Mouse (Mus musculus) skeletal muscle tissue, adult 2 months (tissue): Measurements from ENCODE around the gene Dph1.

Experiments used
- DNase-seq: peaks from one replicate; pipeline ENCODE4 v3.0.0-alpha.2; 2012; ENCODE audit warnings: low read depth, low spot score

Dph1 gene

DNA sequence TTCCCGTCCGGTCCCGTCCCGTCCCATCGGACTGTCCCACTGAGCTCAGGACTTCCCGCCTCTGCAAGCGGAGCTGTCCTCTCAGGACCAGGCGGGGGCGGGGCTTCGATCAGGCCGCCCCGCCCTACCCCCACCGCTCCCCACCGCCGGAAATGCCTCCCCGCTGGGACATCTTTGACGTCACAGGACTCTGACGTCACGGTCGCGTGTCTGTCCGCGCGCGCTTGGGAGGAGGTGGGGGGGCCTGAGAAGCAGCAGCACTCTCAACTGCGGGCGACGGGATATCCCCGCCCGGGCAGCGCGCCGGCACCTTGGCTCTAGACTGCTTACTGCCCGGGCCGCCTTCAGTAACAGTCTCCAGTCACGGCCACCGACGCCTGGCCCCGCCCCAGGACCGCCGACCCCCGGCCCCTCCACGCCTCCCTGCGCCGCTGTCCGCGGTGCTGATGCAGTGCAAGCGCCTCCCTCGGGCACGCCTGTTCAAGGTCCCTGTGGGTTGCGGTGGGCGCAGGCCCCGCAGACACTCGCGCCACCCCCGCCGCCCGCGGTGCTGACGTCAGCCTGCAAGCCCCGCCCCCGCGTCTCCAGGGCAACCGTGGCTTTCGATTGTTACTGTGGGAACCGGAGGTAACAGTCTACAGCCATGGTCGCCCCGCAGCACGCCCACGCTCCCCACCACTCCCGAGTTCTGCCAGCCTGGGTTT is 17.8 kb downstream of the Dph1 start:
- DNase-seq, result no peak

DNA sequence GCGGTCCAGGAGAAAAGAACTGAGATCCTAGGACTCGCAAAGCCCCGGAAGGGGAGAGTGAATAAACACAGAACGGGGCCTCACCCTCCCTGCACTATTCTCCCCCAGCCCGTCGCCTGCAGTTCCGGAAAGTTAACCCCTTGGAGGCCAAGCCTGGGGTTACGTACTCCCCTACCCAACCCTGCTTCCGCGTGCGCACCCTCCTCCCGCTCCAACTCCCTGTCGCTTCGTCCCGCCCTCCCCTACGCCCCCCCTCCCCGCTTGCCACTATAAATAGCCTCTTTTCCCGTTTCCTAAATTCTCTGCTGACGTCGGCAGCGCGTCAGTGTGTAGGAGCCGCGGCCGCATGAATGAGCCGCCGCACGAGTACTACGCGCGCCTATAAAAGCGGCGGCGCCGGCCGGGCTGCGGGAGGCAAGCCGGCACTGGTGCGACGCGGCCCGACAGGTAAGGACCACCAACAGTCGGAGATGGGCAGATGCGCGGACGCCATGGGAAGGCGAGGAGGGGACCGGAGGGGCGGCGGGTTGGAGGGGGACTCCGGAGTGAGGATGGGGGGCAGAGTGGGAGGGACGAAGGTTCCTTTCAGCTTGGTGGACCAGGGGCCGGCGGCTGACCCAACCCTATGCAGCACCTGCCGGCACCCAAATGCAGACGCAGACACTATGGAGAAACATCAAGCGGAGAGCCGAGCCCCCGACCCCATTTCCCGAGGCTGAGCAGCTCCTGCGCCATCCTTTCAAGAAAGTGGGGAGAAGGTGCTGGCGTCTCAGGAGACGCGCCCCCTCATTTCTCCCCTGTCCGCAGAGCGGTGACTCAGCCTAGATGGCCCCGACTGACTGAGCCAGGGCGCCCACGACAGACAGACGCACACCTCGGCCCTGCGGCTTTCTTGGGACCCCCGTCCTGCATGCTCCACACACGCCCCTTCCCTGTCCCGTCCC is 18.6 kb downstream of the Dph1 start:
- DNase-seq, result no peak

DNA sequence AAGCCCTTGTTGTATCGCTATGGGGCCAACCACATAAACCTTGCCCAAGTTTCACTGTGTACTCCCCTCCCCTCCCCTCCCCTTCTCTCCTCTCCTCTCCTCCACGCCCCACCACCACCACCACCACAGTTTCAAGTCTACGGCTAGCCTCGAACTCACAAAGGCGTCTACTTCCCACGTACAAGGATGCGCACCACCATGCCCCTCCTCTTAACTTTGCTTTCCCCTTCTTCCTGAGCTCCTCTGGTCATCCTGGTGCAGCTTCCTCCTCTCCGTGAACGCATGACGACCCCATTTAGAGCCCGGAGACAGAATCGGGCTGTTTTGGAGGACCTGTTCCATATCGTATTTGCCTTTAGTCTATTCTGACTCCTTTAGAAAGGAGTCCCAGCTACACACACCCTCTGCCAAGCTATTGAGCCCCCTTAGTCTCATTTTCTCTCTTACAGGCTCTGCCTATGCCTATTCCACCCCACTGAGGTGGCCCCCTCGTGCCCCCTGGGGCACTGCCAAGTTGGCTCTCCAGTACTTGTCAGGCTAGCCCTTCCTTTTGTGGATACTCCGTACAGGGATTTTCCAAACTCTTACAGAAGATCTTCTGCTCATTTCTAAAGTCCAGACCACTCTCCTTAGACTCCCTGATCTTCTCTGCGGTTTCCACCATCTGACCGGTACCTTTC is 19.7 kb downstream of the Dph1 start:
- no peak for DNase-seq

DNA sequence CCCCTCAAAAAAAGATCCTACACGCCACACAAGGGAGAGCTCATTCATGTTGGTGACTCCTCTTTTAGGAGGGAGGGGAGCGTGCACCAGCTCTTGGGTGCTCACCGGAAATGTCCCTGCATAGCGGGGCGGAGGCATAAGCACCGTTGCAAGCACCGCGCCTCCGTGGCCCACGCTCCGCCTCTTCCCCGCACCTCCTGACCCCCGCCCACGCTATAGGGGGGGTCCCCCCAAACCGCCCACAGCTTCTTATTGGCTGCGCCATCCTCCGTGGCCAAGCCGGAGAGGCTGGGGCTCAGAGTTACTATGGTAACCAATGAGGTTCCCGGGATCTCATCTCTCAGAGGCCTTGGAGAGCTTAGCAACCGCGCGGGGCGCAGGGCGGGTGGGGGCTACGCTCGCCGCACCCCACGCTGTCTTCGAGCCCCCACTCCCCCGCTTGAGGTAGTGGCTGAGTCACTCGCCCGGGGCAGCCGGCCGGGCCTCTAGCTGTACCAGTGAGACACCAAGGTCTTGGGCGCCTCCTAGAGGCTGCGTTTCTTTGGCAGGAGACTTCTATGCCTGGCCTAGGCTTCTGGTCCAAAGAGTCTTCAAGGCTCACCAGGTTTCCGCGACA is 20.8 kb downstream of the Dph1 start:
- DNase-seq, result peak; percentile 83

DNA sequence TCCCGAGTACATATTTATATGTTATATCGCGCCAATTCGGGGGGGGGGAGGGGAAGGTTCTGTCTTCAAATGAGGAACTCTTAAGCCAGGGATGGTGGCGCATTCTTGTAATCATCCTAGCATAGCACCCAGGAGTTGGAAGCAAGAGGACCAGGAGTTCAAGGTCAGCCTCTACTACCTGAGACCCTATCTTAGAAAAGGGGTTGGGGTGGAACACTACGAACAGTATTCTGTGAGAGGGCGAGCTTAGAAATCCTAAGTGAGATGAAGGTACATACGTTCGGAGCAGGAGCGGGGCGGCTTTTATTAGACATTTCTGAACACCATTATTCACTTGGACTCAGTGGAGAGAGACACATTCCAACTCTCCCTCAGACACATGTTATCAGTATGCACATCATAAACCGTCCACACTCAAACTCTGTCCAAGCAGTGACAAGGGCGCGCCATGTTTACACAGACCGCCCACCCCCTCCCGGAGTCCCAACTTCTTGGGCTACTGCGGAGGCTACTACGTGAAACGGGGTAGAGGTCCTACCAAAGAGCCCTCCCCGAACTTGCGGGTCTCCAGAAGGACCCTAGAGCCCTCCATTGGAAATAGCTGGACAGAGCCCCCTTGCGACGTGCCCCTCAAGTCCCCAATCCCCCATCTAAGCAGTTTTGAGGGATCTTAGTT is 21.5 kb downstream of the Dph1 start, which contains the start of gene Hic1:
Gene Hic1, minus strand, starts transcription at position 115 of the 676 bp plus-strand sequence.
- DNase-seq, result no peak

DNA sequence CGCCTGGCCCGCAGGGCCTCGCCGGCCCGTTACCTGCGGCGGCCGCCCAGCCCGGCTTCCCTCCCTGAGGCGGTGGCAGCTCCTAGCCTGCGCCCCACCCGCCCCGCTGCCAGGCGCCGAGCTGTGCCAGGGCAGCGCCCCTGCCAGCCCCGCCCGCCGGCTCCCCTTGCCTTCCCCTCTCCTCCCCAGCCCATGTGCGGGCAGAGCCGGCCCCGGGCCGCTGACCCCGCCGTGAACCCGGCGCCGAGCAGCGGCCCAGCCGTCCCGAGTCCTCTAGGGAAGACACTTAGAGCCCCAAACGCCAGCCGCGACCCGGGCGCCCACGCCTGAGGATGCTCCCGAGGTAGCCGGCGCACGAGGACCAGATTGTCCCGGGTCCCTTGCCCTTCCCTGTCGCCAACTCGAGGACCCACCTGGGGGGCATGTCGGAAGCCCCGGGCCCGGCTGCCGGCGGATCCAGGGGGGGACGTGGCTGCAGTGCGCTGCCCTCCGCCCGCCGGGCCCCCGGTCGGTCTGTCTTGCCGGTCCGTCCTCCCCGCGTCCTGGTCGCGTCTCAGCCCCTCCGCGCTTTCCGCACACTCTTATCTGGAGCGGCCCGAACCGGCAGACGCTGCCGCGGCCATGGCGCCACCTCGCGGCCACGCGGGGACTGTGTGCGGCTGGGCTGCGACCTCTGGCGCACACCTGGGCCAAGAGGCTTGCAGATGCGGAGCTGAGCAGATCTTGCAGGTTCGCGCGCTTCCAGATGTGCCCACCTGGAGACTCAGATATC is 22.3 kb downstream of the Dph1 start:
- peak; percentile 71 for DNase-seq

DNA sequence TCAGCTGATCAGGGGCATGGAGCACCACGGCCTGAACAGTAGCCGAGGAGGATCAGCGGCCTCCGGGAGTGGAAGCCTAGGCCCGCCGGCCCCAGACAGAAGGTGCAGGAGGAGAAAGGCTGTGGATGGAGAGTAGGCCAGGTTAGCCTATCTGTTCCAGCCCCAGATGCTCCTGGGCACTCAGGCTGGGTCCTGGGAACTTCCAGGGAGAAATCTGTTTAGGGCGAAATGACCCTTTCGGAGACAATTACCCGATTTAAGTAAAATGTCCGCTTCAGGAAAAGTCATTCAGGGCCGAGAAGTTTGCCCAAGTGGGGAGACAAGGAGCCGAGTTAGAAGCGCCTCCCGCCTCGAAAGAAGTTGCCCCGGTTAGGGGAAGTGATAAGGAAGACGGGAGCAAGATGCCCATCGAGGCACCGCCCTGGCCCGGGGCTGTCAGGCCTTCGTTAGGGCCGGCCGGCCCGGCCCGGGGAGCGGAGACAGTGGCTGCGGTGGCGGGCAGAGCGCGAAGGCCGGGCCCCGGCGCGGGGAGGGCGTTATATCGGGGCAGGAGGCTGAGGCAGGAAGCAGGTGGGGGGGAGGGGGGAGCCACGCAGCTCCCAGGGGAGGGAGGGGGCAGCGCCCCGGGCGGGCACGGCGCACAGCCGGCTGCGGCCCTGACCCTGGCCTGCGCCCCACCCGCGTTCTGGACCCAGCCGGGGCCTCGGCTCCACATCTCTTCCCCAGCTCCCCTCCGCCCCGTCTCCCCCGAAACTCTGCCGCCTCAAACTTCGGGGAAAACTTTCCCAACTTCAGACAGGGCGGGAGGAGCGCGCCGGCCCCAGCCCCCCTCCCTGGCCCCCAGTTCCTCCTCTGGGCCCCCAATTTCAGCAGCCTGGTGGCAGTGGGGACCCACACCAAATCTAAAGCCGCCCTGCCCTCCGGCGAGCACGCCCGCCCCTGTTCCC is 23.1 kb downstream of the Dph1 start:
- DNase-seq, result no peak

DNA sequence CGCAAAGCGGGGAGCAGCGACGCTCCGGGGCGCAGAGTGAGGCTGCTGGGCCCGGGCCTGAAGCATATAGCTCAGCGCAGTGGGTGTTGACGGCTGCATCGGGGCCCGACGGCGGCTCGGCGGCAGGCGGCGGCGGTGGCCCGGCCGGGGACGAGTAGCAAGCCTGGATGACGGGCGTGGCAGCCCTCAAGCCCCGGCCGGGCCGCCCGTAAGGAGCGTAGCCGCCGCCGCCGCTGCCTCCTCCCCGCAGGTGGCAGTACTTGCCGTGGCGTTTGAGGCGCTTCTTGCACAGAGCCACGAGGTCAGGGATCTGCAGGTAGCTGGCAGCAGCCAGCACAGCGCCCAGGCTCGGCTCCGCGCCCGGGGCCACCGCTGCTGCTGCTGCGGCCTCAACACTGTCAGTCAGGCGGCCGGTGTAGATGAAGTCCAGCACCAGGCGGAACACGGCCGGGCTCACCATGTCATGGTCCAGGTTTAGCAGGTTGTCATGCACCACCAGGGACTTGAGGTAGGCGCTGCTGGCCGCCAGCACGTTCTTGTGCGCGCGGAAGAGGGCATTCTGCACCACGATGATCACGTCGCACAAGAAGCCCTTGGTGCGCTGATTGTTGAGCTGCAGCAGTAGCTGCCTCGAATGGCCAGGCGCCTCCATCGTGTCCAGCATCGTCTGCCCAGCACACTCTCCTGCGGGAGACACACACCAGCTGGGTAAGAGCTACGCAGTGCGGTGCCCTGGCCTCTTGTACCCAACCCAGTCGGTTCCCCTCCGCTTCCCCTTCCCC is 24.0 kb downstream of the Dph1 start:
- DNase-seq, result no peak

DNA sequence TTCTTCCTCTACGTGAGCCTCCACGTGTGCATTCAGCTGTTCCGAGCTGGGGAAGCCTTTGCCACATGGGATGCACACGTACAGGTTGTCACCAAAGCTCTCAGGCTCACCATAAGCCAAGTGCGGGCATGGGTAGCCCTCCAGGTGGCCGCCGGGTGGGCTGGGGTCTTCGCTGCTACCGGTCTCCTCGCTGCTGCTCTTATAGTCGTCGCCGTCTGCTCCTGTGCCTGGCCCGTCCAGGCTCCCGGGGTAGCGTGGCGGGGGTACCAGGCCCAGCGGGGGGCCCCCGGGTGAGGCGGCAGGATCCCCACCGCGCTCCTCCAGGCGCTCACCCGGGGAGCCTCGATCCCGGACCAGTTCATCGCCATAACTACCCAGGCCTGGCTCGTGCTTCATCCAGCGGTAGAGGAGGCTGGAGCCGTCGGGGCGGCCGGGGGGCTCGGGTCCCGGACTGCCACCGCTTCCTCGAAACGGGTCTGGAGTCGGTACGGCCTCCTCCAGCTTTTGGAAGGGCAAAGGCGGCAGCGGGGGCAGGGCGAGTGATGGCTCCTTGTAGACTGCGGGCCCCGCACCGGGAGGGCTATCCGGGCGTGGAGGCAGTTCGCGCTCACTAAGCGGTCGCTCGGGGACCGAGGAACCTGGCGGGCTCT is 24.7 kb downstream of the Dph1 start:
- no peak for DNase-seq

DNA sequence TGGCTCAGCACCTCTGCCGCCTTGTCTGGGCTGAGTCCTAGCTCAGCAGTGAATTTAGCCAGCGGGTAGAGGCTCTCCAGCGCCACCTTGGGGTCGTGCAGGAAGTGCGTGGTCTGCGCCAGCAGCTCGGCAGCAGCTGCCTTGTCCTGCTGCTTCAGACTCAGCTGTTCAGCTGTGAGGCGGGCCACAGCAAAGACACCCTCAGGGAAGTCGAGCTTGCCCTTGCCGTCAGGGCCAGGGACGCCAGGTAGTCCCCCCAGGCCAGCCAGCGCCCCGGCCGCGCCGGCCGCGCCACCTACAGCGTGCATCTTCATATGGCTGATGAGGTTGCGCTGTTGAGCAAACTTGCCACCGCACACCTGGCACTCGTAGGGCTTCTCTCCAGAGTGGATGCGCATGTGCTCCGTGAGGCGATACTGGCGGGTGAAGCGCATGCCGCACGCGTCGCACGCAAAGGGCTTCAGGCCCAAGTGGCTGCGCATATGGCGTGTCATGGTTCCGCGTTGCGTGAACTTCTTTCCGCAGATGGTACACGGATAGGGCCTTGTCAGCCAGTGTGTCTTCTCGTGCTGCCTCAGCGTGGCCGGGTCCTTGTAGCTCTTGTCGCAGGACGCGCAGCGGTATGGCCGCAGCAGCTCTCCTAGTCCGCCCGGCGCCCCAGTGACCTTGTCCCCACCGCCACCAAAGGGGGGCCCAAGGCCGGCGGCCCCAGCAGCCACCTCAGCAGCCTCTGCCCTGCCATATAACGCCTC is 25.4 kb downstream of the Dph1 start:
- peak; percentile 75 for DNase-seq

DNA sequence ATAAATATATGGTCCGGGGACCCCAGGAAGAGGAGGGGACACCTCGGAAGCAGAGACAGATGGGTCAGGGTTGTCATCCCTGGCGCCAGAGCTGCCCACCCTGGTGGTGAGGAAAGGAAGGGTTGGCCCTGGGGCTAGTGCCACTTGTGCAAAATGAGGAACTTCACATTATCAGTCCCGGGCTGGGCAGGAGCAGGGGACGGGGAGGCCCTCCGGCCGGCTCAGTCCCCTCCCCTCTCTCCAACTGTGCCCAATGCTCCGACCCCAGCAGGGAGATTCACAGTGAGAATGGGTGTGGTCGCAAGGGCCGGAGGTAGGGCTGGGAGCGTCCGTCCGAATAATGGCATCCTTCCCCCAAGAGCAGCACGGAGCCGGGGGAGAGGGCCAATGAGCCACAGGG is 26.3 kb downstream of the Dph1 start:
- DNase-seq, result no peak

DNA sequence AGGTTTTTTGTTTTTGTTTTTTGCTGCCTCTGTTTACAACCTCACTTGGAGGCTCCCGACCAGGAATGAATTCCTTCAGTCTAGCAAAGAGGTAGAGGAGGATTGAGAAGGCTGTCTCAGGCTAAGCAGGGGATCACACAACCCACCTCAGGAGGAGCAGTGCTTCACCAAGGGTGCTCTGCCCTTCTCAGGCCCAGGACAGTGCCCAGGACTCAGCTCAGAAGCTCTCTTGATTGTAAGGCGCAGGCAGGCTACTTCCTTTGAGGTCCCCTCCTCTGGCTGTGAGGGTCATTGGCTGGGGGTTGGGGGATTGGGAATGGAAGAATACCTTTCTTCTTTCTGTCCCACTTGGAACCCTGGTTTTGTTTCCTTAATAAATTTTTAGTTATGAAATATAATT is 27.0 kb downstream of the Dph1 start:
- no peak for DNase-seq

DNA sequence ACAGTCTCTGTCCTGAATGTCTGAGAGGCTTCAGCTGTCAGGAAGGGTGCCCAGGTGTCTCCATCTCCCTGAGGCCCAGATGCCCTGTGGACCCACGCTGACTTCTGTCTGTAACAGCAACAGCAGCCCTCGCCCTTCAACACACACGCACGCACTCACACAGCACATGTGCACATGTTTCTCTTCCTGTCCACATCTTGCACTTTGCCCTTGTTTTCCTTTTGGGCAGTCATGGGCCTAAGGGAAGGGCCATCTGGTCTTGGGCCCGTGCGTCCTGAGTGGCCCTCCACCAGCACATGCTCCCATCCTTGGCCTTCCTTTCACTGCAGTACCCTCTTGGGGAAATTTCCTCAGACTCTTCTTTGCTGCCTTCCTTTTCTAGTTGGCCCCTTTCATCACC is 27.7 kb downstream of the Dph1 start:
- DNase-seq, result no peak

DNA sequence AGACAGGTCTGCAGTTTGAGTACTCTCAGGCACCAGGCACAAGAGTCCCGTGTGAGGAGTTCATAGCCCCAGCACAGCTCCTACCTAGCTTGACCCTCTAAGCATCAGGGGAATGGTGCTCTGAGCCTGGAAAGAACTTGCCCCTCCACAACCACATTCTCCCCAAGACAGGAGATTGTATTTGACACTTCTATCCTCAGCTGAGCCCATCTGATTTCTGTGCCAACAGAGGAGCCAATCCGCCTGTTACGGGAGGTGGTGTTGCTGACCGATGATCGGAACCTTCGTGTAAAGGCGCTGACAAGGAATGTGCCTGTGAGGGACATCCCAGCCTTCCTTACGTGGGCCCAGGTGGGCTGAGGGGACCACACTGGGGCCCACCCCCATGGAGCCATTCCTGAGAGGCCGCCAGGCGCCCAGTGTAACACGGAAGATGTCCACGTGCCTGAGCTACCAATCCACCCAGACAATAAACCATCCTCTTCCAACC is 28.4 kb downstream of the Dph1 start:
- no peak for DNase-seq

DNA sequence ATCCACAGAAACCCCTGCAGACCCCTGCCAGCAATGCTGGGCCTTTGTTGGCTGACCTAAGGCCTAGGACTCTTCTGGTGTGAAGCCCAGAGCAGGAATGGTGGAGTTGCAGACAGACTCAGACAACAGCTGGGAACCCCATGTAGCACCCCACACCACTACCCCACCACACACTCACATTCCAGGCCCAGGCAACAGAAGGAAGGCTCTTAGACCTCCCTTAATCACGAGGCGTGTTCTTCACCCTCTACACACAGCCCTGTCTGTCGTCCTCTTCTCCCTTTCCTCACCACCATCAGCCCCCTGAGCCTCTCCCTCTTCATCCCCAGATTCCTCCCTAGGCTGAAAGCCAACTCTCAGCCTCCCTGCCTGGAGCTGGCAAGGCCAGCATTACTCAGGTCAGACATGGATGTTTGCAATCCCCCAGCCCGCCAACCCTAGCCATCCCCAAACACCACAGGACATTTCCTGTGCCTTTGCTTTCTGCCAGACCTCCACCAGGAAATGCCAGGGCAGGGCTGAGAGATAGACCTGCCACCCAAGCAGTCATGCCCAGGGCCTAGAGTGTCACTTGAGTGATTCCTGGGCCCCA is 29.5 kb downstream of the Dph1 start:
- DNase-seq, result no peak

DNA sequence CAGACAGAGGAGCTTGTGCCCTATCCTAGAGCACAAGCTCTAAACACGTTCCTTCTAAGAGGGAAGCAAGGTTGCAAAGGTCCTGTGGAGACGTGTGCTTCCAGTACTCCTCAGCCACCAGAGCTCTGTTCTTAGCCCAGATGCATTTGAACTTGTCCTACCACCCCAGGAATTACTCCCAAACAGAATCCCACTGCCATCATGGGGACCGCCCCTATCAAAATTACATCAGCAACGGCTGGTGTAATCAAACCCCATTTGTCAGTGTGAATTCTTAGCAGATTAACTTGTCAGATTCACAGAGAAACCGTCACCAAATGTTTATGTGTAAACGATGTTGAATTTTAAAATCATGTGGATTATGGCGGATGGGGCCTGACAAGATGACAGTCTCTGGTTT is 30.1 kb downstream of the Dph1 start:
- DNase-seq, result no peak

DNA sequence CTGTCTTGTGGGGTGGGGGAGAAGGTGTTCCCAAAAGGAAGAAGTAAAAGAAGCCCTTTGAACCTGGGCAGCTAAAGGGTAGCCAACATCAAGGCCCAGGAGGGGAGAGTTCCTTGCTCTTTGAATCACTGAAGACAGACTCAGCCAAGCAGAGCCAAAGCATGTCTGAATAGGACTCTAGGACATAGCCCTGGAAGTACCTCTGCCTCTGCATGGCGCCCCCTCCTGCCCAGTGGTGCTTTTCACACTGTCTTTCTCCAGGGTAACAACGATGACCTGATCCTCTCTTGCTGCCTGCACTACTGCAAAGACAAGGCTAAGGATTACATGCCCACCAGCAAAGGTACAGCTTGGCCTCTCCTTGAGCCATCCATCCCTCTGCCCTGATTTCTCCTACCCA is 31.5 kb downstream of the Dph1 start:
- DNase-seq, result no peak
